Mouse (Mus musculus) gastrocnemius, adult 2 months (tissue): Measurements from ENCODE around the gene Cd52. TPM values are rescaled to one million over a fixed set of nuclear protein-coding genes. Genes with fewer than 3 reads are reported as not detected.

Experiments used
- DNase-seq: peaks from one replicate; pipeline ENCODE4 v3.0.0; 2022
- H3K27ac ChIP-seq: fragments of 200-600 bp; 2 replicates; pipeline ENCODE4 v1.8.1; 2022; ENCODE audit warnings: mild to moderate bottlenecking
- H3K4me3 ChIP-seq: fragments of 200-600 bp; 2 replicates; pipeline ENCODE4 v1.8.1; 2022; ENCODE audit warnings: mild to moderate bottlenecking, moderate library complexity
- CTCF ChIP-seq: fragments of 200-600 bp; IDR thresholded peaks from 2 replicates; pipeline ENCODE4 v1.8.1; 2022; ENCODE audit warnings: antibody characterized with exemption, mild to moderate bottlenecking, moderate library complexity
- intact Hi-C: fragments of 180-260 bp; cut with DNase I; formaldehyde crosslinking; loops from one replicate; pipeline ENCODE4 v1.15.1; 2025
- total RNA-seq, 2 experiments: library from RNA; stranded (reverse); gene quantifications; 2 replicates each; pipeline ENCODE4 v1.2.3; 2021

Gene Cd52
- total RNA-seq, 2 experiments from 2014 or later, result 0.71 TPM; not detected in 1

- intact Hi-C loops, result no loop called here
- no peak for DNase-seq
- H3K27ac ChIP-seq, result no peak overlapping the region; the same call in 1 of the 2 replicates
- no peak for TF ChIP-seq CTCF
- no peak overlapping the region for H3K4me3 ChIP-seq
Measured at GRCm38 (mm10) chr4:134097015-134097608, 2.2 kb upstream of the Cd52 start.

GRCm38 (mm10) chr4:134096120-134096519 lies 1.2 kb upstream of the Cd52 start:
- TF ChIP-seq CTCF, result no peak
- intact Hi-C loops, result no loop called here
- no peak for DNase-seq
- H3K4me3 ChIP-seq, result no peak overlapping the region
- no peak overlapping the region for H3K27ac ChIP-seq

GRCm38 (mm10) chr4:134094004-134094564 lies 798 bp downstream of the Cd52 start:
- intact Hi-C loops, result no loop called here
- Histone ChIP-seq H3K4me3 (no peak overlapping the region), H3K27ac (no peak overlapping the region)
- TF ChIP-seq CTCF, result no peak
- DNase-seq, result no peak

- DNase-seq, result peak; percentile 69
- Histone ChIP-seq H3K4me3 (no peak overlapping the region), H3K27ac (no peak overlapping the region)
- TF ChIP-seq CTCF, result peak; percentile 81
- intact Hi-C loops, result no loop called here
Measured at GRCm38 (mm10) chr4:134092382-134093288, 2.2 kb downstream of the Cd52 start.

GRCm38 (mm10) chr4:134091225-134091529 lies 3.7 kb downstream of the Cd52 start:
- Histone ChIP-seq H3K4me3 (no peak overlapping the region), H3K27ac (no peak overlapping the region)
- TF ChIP-seq CTCF, result no peak
- no peak for DNase-seq
- intact Hi-C loops, result no loop called here

GRCm38 (mm10) chr4:134090521-134091224 lies 4.2 kb downstream of the Cd52 start:
- DNase-seq, result peak; percentile 5
- Histone ChIP-seq H3K4me3 (no peak overlapping the region), H3K27ac (no peak overlapping the region)
- intact Hi-C loops, result no loop called here
- no peak for TF ChIP-seq CTCF

- Histone ChIP-seq H3K4me3 (no peak overlapping the region), H3K27ac (no peak overlapping the region)
- TF ChIP-seq CTCF, result no peak
- no peak for DNase-seq
- intact Hi-C loops, result loop anchor here (5.0 kb wide), 1 partner anchor 157 kb away; no protein-coding TSS in a partner anchor
Measured at GRCm38 (mm10) chr4:134089029-134089428, 5.9 kb downstream of the Cd52 start.

- no peak overlapping the region for H3K27ac ChIP-seq
- no peak overlapping the region for H3K4me3 ChIP-seq
- DNase-seq, result peak; percentile 43
- peak; percentile 74 for TF ChIP-seq CTCF
- intact Hi-C loops, result loop anchor here (2.0 to 5.0 kb wide), 2 partner anchors 53 to 155 kb away; no protein-coding TSS in a partner anchor
Measured at GRCm38 (mm10) chr4:134087412-134087811, 7.5 kb downstream of the Cd52 start.

- intact Hi-C loops, result loop anchor here (5.0 kb wide), 1 partner anchor 153 kb away; no protein-coding TSS in a partner anchor
Measured at GRCm38 (mm10) chr4:134084999-134085398, 9.9 kb downstream of the Cd52 start.

GRCm38 (mm10) chr4:134082460-134082859 lies 12.4 kb downstream of the Cd52 start:
- Histone ChIP-seq H3K27ac (no peak overlapping the region), H3K4me3 (peak overlapping the region; percentile 67)
- TF ChIP-seq CTCF, result no peak
- intact Hi-C loops, result no loop called here
- peak; percentile 4 for DNase-seq

More at GRCm38 (mm10) chr4:134084999-134085398, 9.9 kb downstream of the Cd52 start:
- Histone ChIP-seq H3K27ac (no peak overlapping the region), H3K4me3 (no peak overlapping the region)
- no peak for TF ChIP-seq CTCF
- DNase-seq, result no peak

- DNase-seq, result peak; percentile 48
- TF ChIP-seq CTCF, result no peak
- intact Hi-C loops, result no loop called here
- no peak overlapping the region for H3K27ac ChIP-seq
- peak overlapping the region; percentile 67 for H3K4me3 ChIP-seq
Measured at GRCm38 (mm10) chr4:134081730-134082386, 13.0 kb downstream of the Cd52 start.

- H3K4me3 ChIP-seq, result no peak overlapping the region
- TF ChIP-seq CTCF, result no peak
- no peak for DNase-seq
- intact Hi-C loops, result no loop called here
- H3K27ac ChIP-seq, result no peak overlapping the region
Measured at GRCm38 (mm10) chr4:134080674-134081073, 14.2 kb downstream of the Cd52 start.
